Mouse (Mus musculus): ENCODE data around the gene Pink1. TPM values are rescaled to one million over a fixed set of nuclear protein-coding genes. Genes with fewer than 3 reads are reported as not detected.

Gene Pink1
- polyA plus RNA-seq, 1 experiment = 134 TPM

GRCm38 (mm10) chr4:138288691-138289090 is 37.4 kb downstream of the Pink1 start:
- Histone ChIP-seq H3K4me1 (ENCODE audit: control insufficient read depth, insufficient read depth, low read length) (no peaks in the 10 kb centered on the region; the same call in 1 of the 2 replicates), H3K27ac (ENCODE audit: control insufficient read depth, insufficient read depth, low read depth, low read length) (no peak overlapping the region), H3K36me3 (ENCODE audit: control insufficient read depth, insufficient read depth, low read length) (no peaks in the 10 kb centered on the region), H3K27me3 (ENCODE audit: control insufficient read depth, insufficient read depth, low read length) (no peaks in the 10 kb centered on the region), H3K4me3 (ENCODE audit: control insufficient read depth, low read depth, low read length) (no peak overlapping the region)
- TF ChIP-seq POLR2A (IDR thresholded peaks at IDR 0.05; ENCODE audit: control insufficient read depth, low read depth, low read length) (no peak), CTCF (IDR thresholded peaks at IDR 0.05; ENCODE audit: control insufficient read depth, insufficient read depth, insufficient replicate concordance, low read depth, low read length) (no peak)

GRCm38 (mm10) chr4:138286411-138286810 is 39.7 kb downstream of the Pink1 start:
- Histone ChIP-seq H3K36me3 (ENCODE audit: control insufficient read depth, insufficient read depth, low read length) (no peaks in the 10 kb centered on the region), H3K4me1 (ENCODE audit: control insufficient read depth, insufficient read depth, low read length) (no peaks in the 10 kb centered on the region; the same call in 1 of the 2 replicates)
- TF ChIP-seq CTCF (IDR thresholded peaks at IDR 0.05; ENCODE audit: control insufficient read depth, insufficient read depth, insufficient replicate concordance, low read depth, low read length) (no peak), POLR2A (IDR thresholded peaks at IDR 0.05; ENCODE audit: control insufficient read depth, low read depth, low read length) (no peak)

GRCm38 (mm10) chr4:138282834-138283233 is 43.3 kb downstream of the Pink1 start:
- Histone ChIP-seq H3K4me3 (ENCODE audit: control insufficient read depth, low read depth, low read length) (no peak overlapping the region), H3K36me3 (ENCODE audit: control insufficient read depth, insufficient read depth, low read length) (no peaks in the 10 kb centered on the region), H3K27me3 (ENCODE audit: control insufficient read depth, insufficient read depth, low read length) (no peaks in the 10 kb centered on the region), H3K27ac (ENCODE audit: control insufficient read depth, insufficient read depth, low read depth, low read length) (no peak overlapping the region), H3K4me1 (ENCODE audit: control insufficient read depth, insufficient read depth, low read length) (no peaks in the 10 kb centered on the region)
- TF ChIP-seq CTCF (IDR thresholded peaks at IDR 0.05; ENCODE audit: control insufficient read depth, insufficient read depth, insufficient replicate concordance, low read depth, low read length) (peak; percentile 78; the same call in 1 of the 2 replicates), POLR2A (IDR thresholded peaks at IDR 0.05; ENCODE audit: control insufficient read depth, low read depth, low read length) (no peak)

More at GRCm38 (mm10) chr4:138286411-138286810, 39.7 kb downstream of the Pink1 start:
- Histone ChIP-seq H3K27me3 (ENCODE audit: control insufficient read depth, insufficient read depth, low read length) (no peaks in the 10 kb centered on the region), H3K27ac (ENCODE audit: control insufficient read depth, insufficient read depth, low read depth, low read length) (no peak overlapping the region), H3K4me3 (ENCODE audit: control insufficient read depth, low read depth, low read length) (no peak overlapping the region)

GRCm38 (mm10) chr4:138278346-138278745 is 47.8 kb downstream of the Pink1 start:
- H3K4me1 ChIP-seq (ENCODE audit: control insufficient read depth, insufficient read depth, low read length) = no peaks in the 10 kb centered on the region
- H3K27me3 ChIP-seq (ENCODE audit: control insufficient read depth, insufficient read depth, low read length) = no peaks in the 10 kb centered on the region
- no peak overlapping the region for H3K27ac ChIP-seq (ENCODE audit: control insufficient read depth, insufficient read depth, low read depth, low read length)
- no peak overlapping the region for H3K4me3 ChIP-seq (ENCODE audit: control insufficient read depth, low read depth, low read length)
- TF ChIP-seq CTCF (IDR thresholded peaks at IDR 0.05; ENCODE audit: control insufficient read depth, insufficient read depth, insufficient replicate concordance, low read depth, low read length) (no peak), POLR2A (IDR thresholded peaks at IDR 0.05; ENCODE audit: control insufficient read depth, low read depth, low read length) (no peak)
- no peaks in the 10 kb centered on the region for H3K36me3 ChIP-seq (ENCODE audit: control insufficient read depth, insufficient read depth, low read length)

DNA sequence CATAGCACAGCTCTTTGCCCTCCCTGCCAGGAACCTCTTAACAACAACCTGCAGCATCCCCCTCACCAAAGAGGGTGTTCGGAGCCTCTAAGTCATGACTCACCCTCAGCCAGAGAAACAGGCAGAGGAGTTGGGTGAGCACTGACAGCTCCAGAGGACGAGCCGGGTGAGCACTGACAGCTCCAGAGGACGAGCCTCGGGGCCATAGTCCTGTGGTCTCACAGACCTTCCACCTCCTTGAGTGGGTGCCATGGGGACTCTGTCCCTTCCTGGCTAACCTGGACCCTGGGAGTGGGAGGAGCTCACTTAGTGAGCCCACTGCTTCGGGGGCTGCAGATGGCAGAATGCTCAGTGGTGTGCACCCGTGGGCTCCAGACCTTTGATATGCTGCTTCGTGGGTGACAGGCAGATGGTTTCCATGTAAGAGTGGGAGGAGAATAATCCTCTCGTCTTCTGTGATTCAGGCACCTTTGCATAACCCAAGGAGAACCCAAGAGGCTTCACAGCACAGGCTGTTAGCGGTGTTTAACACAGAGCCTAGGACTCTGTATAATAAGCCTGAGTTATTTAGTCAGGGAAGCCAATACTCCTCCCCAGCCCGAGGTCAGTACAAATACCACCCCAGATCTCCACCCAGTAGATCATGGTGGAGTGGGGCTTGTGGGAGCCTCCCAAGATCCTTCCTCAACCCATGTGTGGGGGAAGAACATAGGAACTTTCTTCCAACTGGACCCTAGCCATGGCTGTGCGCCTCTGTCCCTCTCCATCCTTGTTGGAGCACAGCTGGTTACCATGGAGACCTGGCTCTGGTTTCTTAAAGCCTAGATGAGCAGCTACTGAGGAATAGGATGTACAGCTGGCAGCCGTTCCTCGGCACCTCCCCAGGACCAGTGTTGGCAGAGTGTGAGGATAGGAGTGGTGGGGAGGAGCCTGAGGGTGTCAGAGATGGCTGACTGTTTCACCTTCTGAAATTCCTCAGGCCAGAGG is 53.8 kb downstream of the Pink1 start:
- H3K4me1 ChIP-seq (ENCODE audit: control insufficient read depth, insufficient read depth, low read length) = no peaks in the 10 kb centered on the region
- no peak overlapping the region for H3K27ac ChIP-seq (ENCODE audit: control insufficient read depth, insufficient read depth, low read depth, low read length)
- H3K4me3 ChIP-seq (ENCODE audit: control insufficient read depth, low read depth, low read length) = no peak overlapping the region
- no peaks in the 10 kb centered on the region for H3K36me3 ChIP-seq (ENCODE audit: control insufficient read depth, insufficient read depth, low read length)
- TF ChIP-seq POLR2A (IDR thresholded peaks at IDR 0.05; ENCODE audit: control insufficient read depth, low read depth, low read length) (no peak), CTCF (IDR thresholded peaks at IDR 0.05; ENCODE audit: control insufficient read depth, insufficient read depth, insufficient replicate concordance, low read depth, low read length) (no peak)
- no peaks in the 10 kb centered on the region for H3K27me3 ChIP-seq (ENCODE audit: control insufficient read depth, insufficient read depth, low read length)

DNA sequence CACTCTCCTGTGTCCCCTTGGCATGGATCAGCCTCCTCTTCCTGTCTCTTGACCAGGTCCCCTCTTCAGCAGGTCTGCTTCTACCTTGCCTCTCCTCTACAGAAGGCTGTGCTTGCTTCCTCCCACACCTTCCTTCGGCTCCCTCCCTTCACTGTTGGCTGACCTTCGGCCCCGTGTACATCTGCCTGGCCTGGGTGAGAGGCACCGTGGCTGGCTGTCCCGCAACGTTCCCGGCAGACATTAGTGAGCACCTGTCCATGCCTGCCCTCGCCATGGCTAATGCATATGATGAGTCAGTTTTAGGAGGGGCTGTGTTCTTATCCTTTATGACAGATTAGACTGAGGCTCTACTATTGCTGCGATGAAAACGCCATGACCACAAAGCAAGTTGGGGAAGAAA is 58.2 kb downstream of the Pink1 start:
- Histone ChIP-seq H3K27ac (ENCODE audit: control insufficient read depth, insufficient read depth, low read depth, low read length) (no peak overlapping the region), H3K36me3 (ENCODE audit: control insufficient read depth, insufficient read depth, low read length) (no peaks in the 10 kb centered on the region), H3K27me3 (ENCODE audit: control insufficient read depth, insufficient read depth, low read length) (no peaks in the 10 kb centered on the region), H3K4me3 (ENCODE audit: control insufficient read depth, low read depth, low read length) (no peak overlapping the region; the same call in 1 of the 2 replicates), H3K4me1 (ENCODE audit: control insufficient read depth, insufficient read depth, low read length) (peaks cover under 1% of the 10 kb centered on the region)
- TF ChIP-seq CTCF (IDR thresholded peaks at IDR 0.05; ENCODE audit: control insufficient read depth, insufficient read depth, insufficient replicate concordance, low read depth, low read length) (no peak), POLR2A (IDR thresholded peaks at IDR 0.05; ENCODE audit: control insufficient read depth, low read depth, low read length) (no peak)

Other genes with a start within 250 kb of the Pink1 start
- 14.7 and 17.1 TPM in 2 replicates for gene Hp1bp3, start 110.0 kb downstream of the Pink1 start, polyA plus RNA-seq (2012; rRNA removed)
- 1.1 TPM in 2 replicates for gene Sh2d5, start 75.9 kb downstream of the Pink1 start, polyA plus RNA-seq (2012; rRNA removed)
- 224 and 276 TPM in 2 replicates for gene Kif17, start 75.9 kb downstream of the Pink1 start, polyA plus RNA-seq (2012; rRNA removed)
- 156 and 177 TPM in 2 replicates for gene Ddost, start 21.6 kb downstream of the Pink1 start, polyA plus RNA-seq (2012; rRNA removed)
- 0.13 and 0.61 TPM in 2 replicates for gene Cda, start 41.7 kb upstream of the Pink1 start, polyA plus RNA-seq (2012; rRNA removed)
- not detected in 2 replicates for gene Fam43b, start 70.2 kb upstream of the Pink1 start, polyA plus RNA-seq (2012; rRNA removed)
- gene Mul1, start 108.4 kb upstream of the Pink1 start, polyA plus RNA-seq (2012; rRNA removed) = 54.2 and 74.1 TPM in 2 replicates
- 34.4 and 38.9 TPM in 2 replicates for gene Camk2n1, start 128.0 kb upstream of the Pink1 start, polyA plus RNA-seq (2012; rRNA removed)

Measured in testis, adult 2 months (tissue).